Mouse (Mus musculus): ENCODE data around the gene Ly6g6d. TPM values are rescaled to one million over a fixed set of nuclear protein-coding genes. Genes with fewer than 3 reads are reported as not detected.
A peak's percentile ranks its signal among the peaks of the same experiment; 100 is the strongest.

Ly6g6d gene
- polyA plus RNA-seq, 1 experiment from 2014 or later, result 0.60 TPM

- Histone ChIP-seq H3K4me3 (ENCODE audit: low read depth, low read length) (no peak overlapping the region), H3K4me1 (ENCODE audit: insufficient read depth) (peaks cover 10% of the 10 kb centered on the region), H3K36me3 (replicated peaks; ENCODE audit: insufficient read depth, low read length) (peaks cover 47% of the 10 kb centered on the region), H3K9ac (replicated peaks) (no peak overlapping the region), H3K27ac (ENCODE audit: low read depth) (no peak overlapping the region), H3K9me3 (ENCODE audit: low read length) (no peaks in the 10 kb centered on the region), H3K27me3 (ENCODE audit: insufficient read depth, low read length) (no peaks in the 10 kb centered on the region), H3K4me2 (ENCODE audit: low read depth, low read length) (no peak overlapping the region)
- TF ChIP-seq EP300 (IDR thresholded peaks at IDR 0.05; ENCODE audit: low read depth) (no peak), CTCF (IDR thresholded peaks at IDR 0.05; ENCODE audit: low read depth) (no peak)
- ATAC-seq (no peak), DNase-seq (no peak)
- WGBS (ENCODE audit: insufficient replicate concordance), result 84% methylated on average over 14 of the region's 14 CpGs
Measured at GRCm38 (mm10) chr17:35092403-35093198, 14.7 kb upstream of the Ly6g6d start.

GRCm38 (mm10) chr17:35090166-35090932 is 12.5 kb upstream of the Ly6g6d start:
- Histone ChIP-seq H3K4me3 (ENCODE audit: low read depth, low read length) (peak overlapping the region; percentile 73), H3K27ac (ENCODE audit: low read depth) (peak overlapping the region; percentile 96), H3K4me1 (ENCODE audit: insufficient read depth) (peaks cover 13% of the 10 kb centered on the region), H3K9ac (replicated peaks) (peak overlapping the region; percentile 90), H3K36me3 (replicated peaks; ENCODE audit: insufficient read depth, low read length) (peaks cover 30% of the 10 kb centered on the region), H3K4me2 (ENCODE audit: low read depth, low read length) (peak overlapping the region; percentile 87), H3K27me3 (ENCODE audit: insufficient read depth, low read length) (no peaks in the 10 kb centered on the region), H3K9me3 (ENCODE audit: low read length) (no peaks in the 10 kb centered on the region)
- peak; percentile 51 for DNase-seq
- ATAC-seq, result peak; percentile 41
- TF ChIP-seq EP300 (IDR thresholded peaks at IDR 0.05; ENCODE audit: low read depth) (peak; percentile 88), CTCF (IDR thresholded peaks at IDR 0.05; ENCODE audit: low read depth) (no peak)
- WGBS (ENCODE audit: insufficient replicate concordance), result 56% methylated on average over 8 of the region's 8 CpGs

GRCm38 (mm10) chr17:35088825-35089644 is 11.2 kb upstream of the Ly6g6d start, which contains the start of gene Abhd16a:
Abhd16a (plus strand) TSS chr17:35089263.
- peak; percentile 99 for ATAC-seq
- Histone ChIP-seq H3K4me3 (ENCODE audit: low read depth, low read length) (peak within 1 kb of the TSS; percentile 73), H3K9me3 (ENCODE audit: low read length) (no peaks in the 10 kb centered on the region), H3K9ac (replicated peaks) (peak within 1 kb of the TSS; percentile 90), H3K4me2 (ENCODE audit: low read depth, low read length) (peak within 1 kb of the TSS; percentile 87), H3K27me3 (ENCODE audit: insufficient read depth, low read length) (no peaks in the 10 kb centered on the region), H3K4me1 (ENCODE audit: insufficient read depth) (peaks cover 13% of the 10 kb centered on the region), H3K27ac (ENCODE audit: low read depth) (peak within 1 kb of the TSS; percentile 96), H3K36me3 (replicated peaks; ENCODE audit: insufficient read depth, low read length) (peaks cover 23% of the 10 kb centered on the region)
- DNase-seq, result peak; percentile 95
- 2% methylated on average over 66 of the region's 67 CpGs for WGBS (ENCODE audit: insufficient replicate concordance)
- TF ChIP-seq CTCF (IDR thresholded peaks at IDR 0.05; ENCODE audit: low read depth) (peak; percentile 27; the same call in 1 of the 2 replicates), EP300 (IDR thresholded peaks at IDR 0.05; ENCODE audit: low read depth) (no peak; the same call in 1 of the 2 replicates)

- Histone ChIP-seq H3K4me2 (ENCODE audit: low read depth, low read length) (no peak overlapping the region), H3K9me3 (ENCODE audit: low read length) (no peaks in the 10 kb centered on the region), H3K27ac (ENCODE audit: low read depth) (no peak overlapping the region), H3K4me3 (ENCODE audit: low read depth, low read length) (no peak overlapping the region), H3K36me3 (replicated peaks; ENCODE audit: insufficient read depth, low read length) (peaks cover 20% of the 10 kb centered on the region), H3K9ac (replicated peaks) (no peak overlapping the region), H3K27me3 (ENCODE audit: insufficient read depth, low read length) (no peaks in the 10 kb centered on the region), H3K4me1 (ENCODE audit: insufficient read depth) (peaks cover 13% of the 10 kb centered on the region)
- ATAC-seq, result no peak
- WGBS (ENCODE audit: insufficient replicate concordance), result 47% methylated on average over 2 of the region's 2 CpGs
- TF ChIP-seq EP300 (IDR thresholded peaks at IDR 0.05; ENCODE audit: low read depth) (no peak), CTCF (IDR thresholded peaks at IDR 0.05; ENCODE audit: low read depth) (peak; percentile 41; the same call in 1 of the 2 replicates)
- no peak for DNase-seq
Measured at GRCm38 (mm10) chr17:35088151-35088550, 10.3 kb upstream of the Ly6g6d start.

GRCm38 (mm10) chr17:35085208-35085865 is 7.5 kb upstream of the Ly6g6d start, which contains the start of gene Ly6g6f:
Ly6g6f (minus strand) TSS chr17:35085610.
- H3K27me3 ChIP-seq (ENCODE audit: insufficient read depth, low read length), result no peaks in the 10 kb centered on the region
- TF ChIP-seq EP300 (IDR thresholded peaks at IDR 0.05; ENCODE audit: low read depth), result no peak
- TF ChIP-seq CTCF (IDR thresholded peaks at IDR 0.05; ENCODE audit: low read depth), result no peak
- H3K4me1 ChIP-seq (ENCODE audit: insufficient read depth), result peaks cover 12% of the 10 kb centered on the region
- no peak within 1 kb of the TSS for H3K9ac ChIP-seq (replicated peaks)
- no peak within 1 kb of the TSS for H3K4me3 ChIP-seq (ENCODE audit: low read depth, low read length)
- DNase-seq, result no peak
- no peaks in the 10 kb centered on the region for H3K36me3 ChIP-seq (replicated peaks; ENCODE audit: insufficient read depth, low read length)
- H3K27ac ChIP-seq (ENCODE audit: low read depth), result no peak within 1 kb of the TSS
- no peak for ATAC-seq
- 49% methylated on average over 7 of the region's 7 CpGs for WGBS (ENCODE audit: insufficient replicate concordance)
- no peak within 1 kb of the TSS for H3K4me2 ChIP-seq (ENCODE audit: low read depth, low read length)
- H3K9me3 ChIP-seq (ENCODE audit: low read length), result no peaks in the 10 kb centered on the region

All from liver, postnatal 0 days (tissue).